Mouse (Mus musculus): ENCODE data around the gene Auts2. TPM values are rescaled to one million over a fixed set of nuclear protein-coding genes. Genes with fewer than 3 reads are reported as not detected.

Auts2 gene
- total RNA-seq, 2 experiments from 2014 or later, result 20.4 TPM

- no peak for DNase-seq (ENCODE audit: low spot score)
Measured at GRCm38 (mm10) chr5:131680127-131680845, 862.9 kb downstream of the Auts2 start.

GRCm38 (mm10) chr5:131679523-131679922 is 863.6 kb downstream of the Auts2 start:
- no peak for DNase-seq (ENCODE audit: low spot score)

DNA sequence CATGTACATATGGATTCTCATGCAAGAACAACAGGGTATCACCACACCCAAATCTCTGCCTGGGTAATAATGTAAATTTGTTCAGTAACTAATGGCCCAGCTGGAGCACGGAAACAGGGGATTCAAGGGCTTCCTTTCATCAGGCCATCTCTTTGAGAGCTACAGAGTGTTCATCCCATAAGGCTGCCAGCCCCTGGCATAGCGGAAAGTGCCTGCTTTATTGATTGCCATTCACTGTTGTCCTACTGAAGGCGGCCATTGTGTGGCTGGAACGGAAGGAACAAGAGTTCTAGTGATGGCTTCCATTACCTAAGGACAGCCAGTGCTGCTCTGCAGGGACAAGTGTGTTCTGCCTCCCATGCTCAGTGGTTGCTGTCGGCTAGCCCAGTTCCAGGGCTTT is 865.6 kb downstream of the Auts2 start:
- DNase-seq (ENCODE audit: low spot score), result no peak

DNA sequence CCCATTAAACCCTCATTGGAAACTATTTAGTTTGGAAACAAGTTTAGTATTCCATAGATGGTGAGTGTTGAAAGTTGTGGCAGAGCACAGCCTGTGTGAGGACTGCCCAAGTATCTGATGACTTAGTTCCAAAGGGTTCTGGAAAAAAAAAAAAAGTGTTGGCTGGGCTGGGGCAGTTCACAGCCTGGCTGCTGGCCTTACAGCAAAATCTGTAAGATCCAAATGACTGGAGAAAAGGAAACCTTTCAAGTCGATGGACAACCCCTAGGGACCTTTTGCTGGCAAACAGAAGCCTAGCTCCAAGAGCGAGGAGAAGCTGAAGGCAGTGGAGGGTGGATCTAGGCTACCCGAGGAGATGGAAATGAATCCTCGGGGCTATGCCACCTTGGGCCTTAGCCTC is 869.4 kb downstream of the Auts2 start:
- DNase-seq (ENCODE audit: low spot score), result peak; percentile 48

- DNase-seq (ENCODE audit: low spot score), result no peak
Measured at GRCm38 (mm10) chr5:131665068-131665467, 878.1 kb downstream of the Auts2 start.

DNA sequence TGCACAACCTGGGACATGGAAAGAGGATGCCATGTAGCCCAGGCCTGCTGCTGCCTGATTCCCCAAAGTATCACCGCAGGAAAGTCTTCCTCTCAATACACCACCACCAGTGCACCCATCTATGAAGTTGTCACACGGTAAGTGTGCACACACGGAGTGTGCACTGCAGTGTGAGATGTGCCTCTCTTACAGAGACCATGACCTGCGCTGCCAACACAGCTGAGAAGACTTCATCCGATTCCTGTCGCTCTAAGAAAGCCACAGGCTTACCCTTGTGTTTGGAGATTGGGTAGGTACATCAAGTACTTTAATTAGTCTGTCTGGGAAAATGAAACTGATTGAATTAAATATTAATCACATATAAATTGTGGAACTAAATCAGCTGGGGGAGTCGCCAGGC is 878.5 kb downstream of the Auts2 start:
- DNase-seq (ENCODE audit: low spot score), result no peak

- peak; percentile 32 for DNase-seq (ENCODE audit: low spot score)
Measured at GRCm38 (mm10) chr5:131662657-131663056, 880.5 kb downstream of the Auts2 start.

GRCm38 (mm10) chr5:131658822-131659515 is 884.2 kb downstream of the Auts2 start:
- no peak for DNase-seq (ENCODE audit: low spot score)

DNA sequence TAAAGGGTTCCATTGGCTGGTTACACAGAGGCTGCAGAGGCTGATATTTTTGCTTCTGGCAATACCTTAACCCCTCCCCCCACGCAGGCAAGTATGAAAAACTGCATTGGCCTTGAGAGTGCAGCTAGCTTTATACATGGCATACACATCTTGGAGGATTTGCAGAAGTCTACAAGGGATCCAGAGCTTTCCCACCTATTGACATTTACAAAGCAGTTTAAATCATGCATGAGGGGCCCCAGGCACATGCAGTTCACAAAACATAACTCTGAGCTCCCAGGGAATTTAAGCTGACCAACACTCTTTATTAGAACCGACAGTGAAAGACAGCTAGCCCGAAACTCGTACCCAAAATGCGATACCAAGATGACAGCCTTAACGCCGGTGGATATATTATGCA is 888.9 kb downstream of the Auts2 start:
- no peak for DNase-seq (ENCODE audit: low spot score)

GRCm38 (mm10) chr5:131650381-131650891 is 892.7 kb downstream of the Auts2 start:
- DNase-seq (ENCODE audit: low spot score), result no peak

GRCm38 (mm10) chr5:131647683-131648119 is 895.4 kb downstream of the Auts2 start:
- peak; percentile 44 for DNase-seq (ENCODE audit: low spot score)

DNA sequence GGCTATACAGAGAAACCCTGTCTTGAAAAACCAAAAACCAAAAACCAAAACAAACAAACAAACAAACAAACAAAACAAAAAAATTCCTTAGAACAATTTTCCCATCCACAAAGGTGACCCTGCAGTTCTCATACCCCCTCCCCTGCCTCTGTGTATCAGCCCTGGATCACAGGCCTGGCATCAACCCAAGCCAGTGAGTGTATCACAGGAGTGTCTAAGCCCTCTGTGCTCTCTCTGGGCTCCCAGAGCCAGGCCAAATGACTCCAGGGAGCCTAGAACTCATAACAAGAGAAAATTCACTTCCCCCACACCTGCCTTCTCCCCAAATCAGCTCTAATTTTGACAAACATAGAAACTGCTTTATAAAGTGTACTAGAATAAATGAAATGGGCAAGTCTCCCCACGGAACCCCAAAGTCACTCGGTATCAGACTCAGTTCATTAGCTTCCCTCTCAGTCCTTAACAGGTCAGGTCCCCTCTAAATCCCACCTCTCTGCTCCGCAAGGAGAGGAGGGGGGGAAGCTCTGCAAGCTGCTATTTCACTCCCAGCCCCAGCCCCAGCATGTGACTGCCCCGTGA is 896.0 kb downstream of the Auts2 start:
- DNase-seq (ENCODE audit: low spot score), result no peak

DNA sequence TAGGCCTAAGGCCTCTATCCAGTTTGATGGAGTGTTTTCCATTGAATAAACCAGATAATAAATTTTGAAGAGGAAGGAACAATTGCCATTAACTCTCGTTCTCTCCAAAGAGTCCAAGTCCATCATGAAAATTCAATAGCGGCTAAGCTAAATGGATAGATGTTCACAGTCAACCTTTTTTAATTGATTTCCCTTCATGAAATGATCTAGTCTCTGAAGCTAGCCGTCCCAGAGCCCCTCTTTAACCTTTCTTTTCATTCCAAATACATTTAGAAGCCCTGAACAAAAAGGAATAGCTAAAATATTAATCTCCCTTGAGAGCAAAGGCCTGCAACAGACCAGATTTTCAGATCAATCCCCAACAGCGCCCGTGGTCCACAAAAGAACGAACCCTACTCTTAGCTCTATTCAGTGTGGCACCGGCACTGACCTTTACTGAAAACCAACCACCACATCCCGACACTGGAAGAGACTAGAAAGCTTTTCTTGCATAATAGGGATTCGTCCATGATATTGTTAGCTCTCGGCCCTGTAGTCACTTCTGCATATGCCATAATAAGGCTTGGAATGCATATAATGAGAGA is 896.9 kb downstream of the Auts2 start:
- DNase-seq (ENCODE audit: low spot score), result no peak

DNA sequence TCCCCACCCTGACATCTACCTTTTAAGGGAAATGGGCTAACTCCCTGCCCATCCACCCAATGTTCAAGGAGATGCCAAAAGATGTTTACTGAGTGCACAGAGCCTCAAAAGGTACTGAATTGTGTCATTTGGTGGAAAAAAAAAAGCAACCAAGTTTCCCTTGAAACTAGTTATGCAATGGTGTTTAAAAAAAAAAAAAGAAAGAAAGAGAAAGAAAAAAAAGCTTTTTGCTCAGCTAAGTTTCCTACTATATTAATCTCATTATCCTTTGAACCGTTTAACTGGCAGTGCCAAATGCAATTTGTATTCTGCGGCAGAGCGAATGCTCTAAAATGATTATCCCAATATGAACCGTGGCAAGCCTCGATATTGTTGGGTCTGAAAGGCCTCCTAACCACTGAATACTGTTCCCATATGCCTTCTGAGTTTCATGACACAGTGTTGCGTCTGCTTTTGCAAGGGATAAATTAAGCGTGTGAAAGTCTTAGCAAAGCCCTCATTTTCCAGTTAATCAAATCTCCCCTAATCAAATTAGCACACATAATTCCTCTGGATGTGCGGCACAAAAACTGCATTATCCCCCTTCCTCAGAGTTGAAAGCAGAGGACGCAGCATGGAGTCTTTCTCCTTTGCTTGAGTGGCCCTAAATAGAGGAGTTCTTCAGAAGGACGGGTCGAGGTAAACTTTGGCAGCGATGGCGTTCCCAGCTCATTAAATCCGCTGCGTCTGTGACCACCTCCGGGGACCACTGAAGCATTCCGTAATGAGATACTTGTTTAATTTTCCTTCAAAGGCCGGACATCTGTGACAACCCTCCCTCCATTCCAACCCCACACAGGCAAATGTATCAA is 897.6 kb downstream of the Auts2 start:
- no peak for DNase-seq (ENCODE audit: low spot score)

DNA sequence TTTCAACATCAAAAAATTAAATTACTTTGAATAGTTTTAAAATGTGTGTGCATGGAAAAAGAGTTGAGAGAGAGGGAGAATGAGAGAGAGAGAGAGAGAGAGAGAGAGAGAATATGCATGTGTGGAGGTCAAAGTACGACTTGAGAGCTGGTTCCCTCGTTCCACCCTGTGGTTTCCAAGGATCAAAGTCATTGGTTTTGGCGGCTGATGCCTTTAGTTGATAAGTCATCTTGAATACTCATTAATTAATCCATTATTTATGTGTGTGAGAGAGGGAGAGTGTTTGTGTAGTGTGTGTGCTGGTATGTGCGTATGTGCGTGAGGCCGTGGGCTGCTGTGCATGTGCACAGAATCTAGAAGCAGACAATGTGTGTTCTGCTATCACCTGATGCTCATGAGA is 898.8 kb downstream of the Auts2 start:
- no peak for DNase-seq (ENCODE audit: low spot score)

DNA sequence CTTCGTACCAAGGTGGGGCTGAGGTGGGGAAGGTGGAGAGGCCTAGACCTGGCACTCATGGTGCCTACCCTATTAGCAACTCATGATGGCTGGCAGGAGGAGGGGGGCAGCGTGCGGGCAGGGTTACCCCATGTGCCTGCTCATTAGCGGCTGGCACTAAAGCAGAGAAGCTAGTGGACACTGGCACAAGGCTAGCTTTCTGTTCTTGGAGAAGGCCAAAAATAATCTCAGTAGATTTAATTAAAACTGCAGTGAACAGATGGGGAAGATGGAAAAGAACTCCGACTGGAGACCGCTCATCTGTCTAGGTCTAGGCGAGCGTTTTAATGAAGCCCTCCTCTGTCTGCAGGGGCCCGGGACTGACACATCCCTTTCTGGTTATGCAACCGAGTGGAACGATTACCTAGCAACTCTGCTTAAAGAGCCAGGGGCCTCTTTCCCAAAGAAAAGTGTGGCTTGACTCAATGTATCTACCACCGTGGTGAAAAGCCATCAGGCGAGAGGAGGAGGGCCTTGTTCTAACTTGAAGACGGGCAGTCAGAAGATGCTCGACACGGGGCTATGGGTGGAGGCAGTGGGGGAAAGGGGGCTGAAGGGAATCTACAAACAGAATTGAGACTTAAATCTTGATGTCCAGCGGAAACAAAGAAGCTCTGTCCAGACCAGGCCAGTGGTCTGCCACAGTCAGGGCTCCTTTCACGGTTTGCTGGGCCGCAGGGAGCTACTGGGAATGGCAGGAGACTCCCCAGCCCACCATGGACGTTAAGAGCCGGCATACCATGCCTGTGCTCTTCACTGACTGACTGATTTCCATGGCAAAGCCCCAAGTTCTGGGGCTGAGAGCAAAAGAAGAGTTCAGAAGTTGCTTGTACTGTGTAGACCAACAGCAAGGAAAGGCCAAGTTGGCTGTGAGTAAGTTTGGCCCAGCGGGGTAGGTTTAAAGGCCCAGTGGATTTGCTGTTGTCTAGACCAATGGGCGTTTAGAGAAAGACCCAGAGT is 899.7 kb downstream of the Auts2 start:
- no peak for DNase-seq (ENCODE audit: low spot score)

DNA sequence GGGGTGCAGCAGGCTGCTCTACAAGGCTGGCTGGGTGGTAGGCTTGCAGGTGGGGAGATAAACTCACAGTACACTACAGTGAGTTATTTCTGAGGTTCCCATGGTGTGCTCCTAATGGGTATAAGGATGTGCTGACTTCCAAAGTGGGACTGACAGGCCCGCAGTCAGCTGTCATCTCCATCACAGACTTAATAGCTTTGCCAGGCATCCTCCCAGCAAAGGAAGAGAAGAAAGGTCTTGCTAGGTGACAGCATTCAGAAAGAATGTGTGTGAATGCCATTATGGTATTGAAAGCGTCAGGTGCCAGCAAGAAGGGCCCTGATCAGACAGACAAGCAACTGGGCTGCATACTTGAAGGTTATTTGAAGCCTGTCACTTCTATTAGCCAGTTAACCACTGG is 900.4 kb downstream of the Auts2 start:
- DNase-seq (ENCODE audit: low spot score), result no peak

DNA sequence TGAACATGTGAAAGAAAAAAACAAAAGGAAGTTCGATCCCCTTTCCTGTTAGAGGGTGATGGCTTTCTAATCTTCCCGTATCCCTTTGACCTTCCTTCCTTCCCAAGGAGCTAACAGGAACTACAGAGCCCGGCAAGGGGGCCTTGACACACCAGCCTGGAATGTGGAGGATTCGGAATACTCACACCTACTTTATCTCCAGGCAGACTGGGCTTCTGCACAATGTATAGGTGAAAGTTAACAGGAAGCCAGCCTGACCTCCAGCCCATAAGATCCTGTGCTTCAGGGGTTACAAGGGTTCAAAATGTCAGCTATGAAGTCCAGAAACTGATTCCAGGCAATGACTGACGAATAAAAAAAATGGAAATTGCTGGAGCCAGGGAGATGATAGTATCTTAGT is 906.7 kb downstream of the Auts2 start:
- no peak for DNase-seq (ENCODE audit: low spot score)

DNA sequence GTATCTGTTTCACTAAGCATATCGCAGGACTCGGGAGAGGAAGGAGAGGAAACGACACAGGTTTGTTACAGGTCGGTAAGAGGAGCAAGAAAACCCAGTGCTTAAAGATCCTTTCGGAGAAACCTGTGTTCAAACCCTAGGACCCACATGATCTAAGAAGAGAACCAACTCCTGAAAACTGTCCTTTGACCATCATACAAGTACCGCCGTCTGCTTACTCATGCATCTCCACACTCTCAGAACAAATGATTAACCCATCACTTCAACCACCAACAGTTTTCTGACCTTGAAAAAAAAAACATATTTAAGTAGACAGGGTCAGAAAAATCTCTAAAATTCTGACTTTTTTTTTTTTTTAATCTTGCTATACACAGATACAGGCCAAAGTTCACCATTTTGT is 908.4 kb downstream of the Auts2 start:
- DNase-seq (ENCODE audit: low spot score), result no peak

DNA sequence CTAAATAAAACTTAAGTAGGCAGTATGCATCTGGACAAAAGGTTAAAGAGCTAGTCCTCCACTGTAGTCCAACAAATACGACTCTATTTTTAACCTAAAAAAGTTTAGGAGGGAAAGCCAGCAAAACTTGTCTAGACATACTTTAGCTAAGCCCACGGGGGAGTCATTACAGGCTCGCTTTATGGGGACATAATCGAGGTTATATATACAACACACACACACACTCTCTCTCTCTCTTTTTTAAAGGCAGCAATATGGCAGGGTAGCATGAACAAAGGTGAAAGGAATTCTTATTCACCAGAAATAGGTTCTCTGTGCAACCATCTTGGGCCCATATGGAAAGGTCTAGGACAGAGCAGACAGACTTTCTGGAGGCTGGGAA is 911.2 kb downstream of the Auts2 start:
- no peak for DNase-seq (ENCODE audit: low spot score)
